Mouse (Mus musculus) CH12.LX (cell line): ENCODE data around the gene Frmd8.

Experiments used
- CTCF ChIP-seq, 2 experiments: IDR thresholded peaks in 1 of 2; conservative IDR thresholded peaks in 1 of 2; 2 replicates each; pipeline ENCODE4 v1.5.1; 2011 to 2012; ENCODE audit warnings: low read depth in 2 of 2, low read length in 2 of 2, improper control_type of control experiment in 1 of 2, inconsistent platforms in 1 of 2, mild to moderate bottlenecking in 1 of 2, moderate library complexity in 1 of 2
- JUND ChIP-seq: conservative IDR thresholded peaks from 2 replicates; pipeline ENCODE4 v1.6.1; 2011; ENCODE audit warnings: low read depth, low read length, improper control_type of control experiment
- MAFK ChIP-seq: IDR thresholded peaks from 2 replicates; pipeline ENCODE4 v1.6.1; 2011; ENCODE audit warnings: low read length, improper control_type of control experiment; ENCODE audit not compliant: insufficient replicate concordance

- TF ChIP-seq JUND: no peak
- TF ChIP-seq MAFK: no peak
- no peak for TF ChIP-seq CTCF (conservative IDR thresholded peaks at IDR 0.05 in 1 of 2, IDR thresholded peaks at IDR 0.05 in 1 of 2; ENCODE audit: low read depth in 2 of 2, low read length in 2 of 2)
Observed at GRCm38 (mm10) chr19:5833287-5834100, 41.6 kb downstream of the Frmd8 start.
